Comparison of ENCODE assay signal across 8 mouse cellular contexts in the genomic region with DNA sequence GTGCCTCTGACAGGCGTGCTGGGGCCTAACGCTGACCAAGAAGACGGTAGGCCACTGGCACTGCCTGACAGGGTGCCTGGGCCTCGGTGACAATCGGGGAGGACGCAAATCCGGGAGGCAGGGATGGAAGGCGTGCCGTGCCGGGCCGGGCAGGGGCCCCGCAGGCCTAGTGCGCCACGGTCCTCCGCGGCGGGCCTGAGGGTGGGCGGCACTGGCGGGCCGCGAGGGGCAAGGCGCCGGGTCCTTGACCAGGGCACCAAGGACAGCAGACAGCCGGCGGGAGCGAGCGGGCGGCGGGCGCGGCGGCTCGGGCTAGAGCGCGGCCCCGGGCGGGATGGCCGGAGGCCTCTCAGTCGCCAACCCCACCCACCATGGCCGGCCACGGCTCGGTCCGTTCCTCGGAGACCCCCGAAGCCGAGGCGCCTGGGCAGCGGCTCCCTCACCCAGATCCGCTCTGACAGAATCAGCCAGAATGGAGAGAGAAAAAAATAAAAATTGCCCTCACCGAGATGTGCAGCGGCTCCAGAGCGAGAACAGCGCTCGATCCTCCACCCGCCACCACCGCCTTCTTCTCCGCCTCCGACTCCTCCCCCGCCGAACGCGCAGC. TPM values are rescaled to one million over a fixed set of nuclear protein-coding genes. Genes with fewer than 3 reads are reported as not detected.
A peak's percentile ranks its signal among the peaks of the same experiment; 100 is the strongest.
DNase-seq lines count a peak whose midpoint lies in the region; ATAC-seq and TF ChIP-seq lines count a peak whose summit lies in the region.

No protein-coding gene starts in this region.

- 0 out of 2 replicates have a peak, but pooled peaks cover 3% of the 10 kb centered on the region for H3K4me1 ChIP-seq in kidney, embryonic 14.5 days (ENCODE audit: control insufficient read depth, insufficient read depth, low read length)
- H3K4me1 ChIP-seq in ES-E14 (ENCODE audit: control insufficient read depth in 2 of 2, insufficient read depth in 2 of 2, low read length in 2 of 2, poor library complexity in 1 of 2), result no peaks in the 10 kb centered on the region
- peaks cover 11% of the 10 kb centered on the region; the same call in 1 of the 2 replicates for H3K4me1 ChIP-seq in embryonic facial prominence, embryonic 15.5 days
- peaks cover 11% of the 10 kb centered on the region for H3K4me1 ChIP-seq in limb, embryonic 12.5 days (replicated peaks)
- H3K4me1 ChIP-seq in neural tube, embryonic 12.5 days, result peaks cover 9% of the 10 kb centered on the region; the same call in 1 of the 2 replicates

- H3K4me3 ChIP-seq in kidney, embryonic 14.5 days (ENCODE audit: low read length), result peak overlapping the region; percentile 86
- peak overlapping the region; percentile 96 to 100 for H3K4me3 ChIP-seq in ES-E14 (ENCODE audit: insufficient read depth in 1 of 2, low read depth in 1 of 2, low read length in 2 of 2, poor library complexity in 1 of 2, severe bottlenecking in 1 of 2)
- peak overlapping the region; percentile 97 for H3K4me3 ChIP-seq in embryonic facial prominence, embryonic 15.5 days (replicated peaks)
- H3K4me3 ChIP-seq in limb, embryonic 12.5 days (replicated peaks), result peak overlapping the region; percentile 98
- peak overlapping the region; percentile 93 for H3K4me3 ChIP-seq in neural tube, embryonic 12.5 days

- ATAC-seq in kidney, embryonic 14.5 days (ENCODE audit: low FRiP score, low TSS enrichment), result peak; percentile 64
- ATAC-seq in embryonic facial prominence, embryonic 15.5 days (ENCODE audit: insufficient number of reproducible peaks, low FRiP score, low TSS enrichment, low read depth), result peak; percentile 21; the same call in 1 of the 2 replicates
- peak; percentile 39 for ATAC-seq in limb, embryonic 12.5 days (ENCODE audit: insufficient number of reproducible peaks, insufficient read depth, low FRiP score, low TSS enrichment, low read depth)
- peak; percentile 65 for ATAC-seq in neural tube, embryonic 12.5 days (ENCODE audit: low FRiP score, low read depth)

- no peaks in the 10 kb centered on the region for H3K27me3 ChIP-seq in kidney, embryonic 14.5 days (ENCODE audit: control insufficient read depth, insufficient read depth, low read length)
- no peaks in the 10 kb centered on the region for H3K27me3 ChIP-seq in embryonic facial prominence, embryonic 15.5 days
- H3K27me3 ChIP-seq in limb, embryonic 12.5 days, result no peaks in the 10 kb centered on the region
- no peaks in the 10 kb centered on the region for H3K27me3 ChIP-seq in neural tube, embryonic 12.5 days (replicated peaks)

- peak overlapping the region; percentile 94 for H3K9ac ChIP-seq in kidney, embryonic 14.5 days (ENCODE audit: low read depth, low read length)
- H3K9ac ChIP-seq in ES-E14 (ENCODE audit: insufficient read depth, low read depth, low read length, poor library complexity, severe bottlenecking), result peak overlapping the region; percentile 87
- H3K9ac ChIP-seq in embryonic facial prominence, embryonic 15.5 days, result peak overlapping the region; percentile 97
- H3K9ac ChIP-seq in limb, embryonic 12.5 days (replicated peaks), result peak overlapping the region; percentile 97
- H3K9ac ChIP-seq in neural tube, embryonic 12.5 days, result peak overlapping the region; percentile 95

- H3K27ac ChIP-seq in kidney, embryonic 14.5 days (ENCODE audit: low read depth, low read length), result peak overlapping the region; percentile 96
- peak overlapping the region; percentile 71 for H3K27ac ChIP-seq in ES-E14 (ENCODE audit: insufficient read depth, low read depth, low read length, poor library complexity, severe bottlenecking)
- peak overlapping the region; percentile 98 for H3K27ac ChIP-seq in embryonic facial prominence, embryonic 15.5 days (replicated peaks)
- H3K27ac ChIP-seq in limb, embryonic 12.5 days, result peak overlapping the region; percentile 98
- peak overlapping the region; percentile 89 for H3K27ac ChIP-seq in neural tube, embryonic 12.5 days

- WGBS in kidney, embryonic 14.5 days, result 1% methylated on average over 44 of the region's 62 CpGs
- under 1% methylated on average over 49 of the region's 62 CpGs for WGBS in embryonic facial prominence, embryonic 15.5 days
- WGBS in limb, embryonic 12.5 days, result 1% methylated on average over 41 of the region's 62 CpGs
- WGBS in neural tube, embryonic 12.5 days, result under 1% methylated on average over 62 of the region's 62 CpGs

- no peak for DNase-seq in kidney, adult 8-10 months
- DNase-seq in ES-E14 (ENCODE audit: low read depth, low spot score), result no peak
- DNase-seq in urinary bladder, postnatal 10 days (ENCODE audit: low spot score), result no peak
- no peak for DNase-seq in embryo, embryonic 10.5 days (ENCODE audit: low spot score)

- no peaks in the 10 kb centered on the region for H3K9me3 ChIP-seq in kidney, embryonic 14.5 days (ENCODE audit: control insufficient read depth, low read length)
- H3K9me3 ChIP-seq in ES-E14 (ENCODE audit: control insufficient read depth, insufficient read depth, low read depth, low read length), result no peaks in the 10 kb centered on the region
- H3K9me3 ChIP-seq in embryonic facial prominence, embryonic 15.5 days (replicated peaks), result no peaks in the 10 kb centered on the region
- H3K9me3 ChIP-seq in limb, embryonic 12.5 days, result no peaks in the 10 kb centered on the region
- no peaks in the 10 kb centered on the region for H3K9me3 ChIP-seq in neural tube, embryonic 12.5 days

- peak overlapping the region; percentile 52 for H3K4me2 ChIP-seq in kidney, embryonic 14.5 days (replicated peaks; ENCODE audit: low read depth, low read length)
- peak overlapping the region; percentile 48 for H3K4me2 ChIP-seq in embryonic facial prominence, embryonic 15.5 days (replicated peaks)
- H3K4me2 ChIP-seq in limb, embryonic 12.5 days, result peak overlapping the region; percentile 63
- H3K4me2 ChIP-seq in neural tube, embryonic 12.5 days (replicated peaks), result peak overlapping the region; percentile 69

- no peaks in the 10 kb centered on the region for H3K36me3 ChIP-seq in kidney, embryonic 14.5 days (ENCODE audit: control insufficient read depth, insufficient read depth, low read length)
- no peaks in the 10 kb centered on the region for H3K36me3 ChIP-seq in ES-E14 (ENCODE audit: control insufficient read depth, insufficient read depth, low read length, poor library complexity, severe bottlenecking)
- 0 out of 2 replicates have a peak, but pooled peaks cover 2% of the 10 kb centered on the region for H3K36me3 ChIP-seq in embryonic facial prominence, embryonic 15.5 days
- H3K36me3 ChIP-seq in limb, embryonic 12.5 days, result no peaks in the 10 kb centered on the region
- no peaks in the 10 kb centered on the region for H3K36me3 ChIP-seq in neural tube, embryonic 12.5 days

- in situ Hi-C loops in ES-E14 (cut with MboI; ENCODE audit: low sequenced_read_pairs in 2 of 2, unreplicated experiment in 2 of 2), result no loop called here

TF ChIP-seq in ES-E14, 5 proteins besides CTCF, POLR2A, EP300 and RAD21:
- TF ChIP-seq ZNF384 (IDR thresholded peaks at IDR 0.05; ENCODE audit: low read depth, low read length) (no peak), CHD2 (IDR thresholded peaks at IDR 0.05; ENCODE audit: low read depth, low read length) (no peak), ZC3H11A (IDR thresholded peaks at IDR 0.05; ENCODE audit: borderline replicate concordance, low read depth, low read length) (no peak), MAFK (IDR thresholded peaks at IDR 0.05; ENCODE audit: insufficient read depth, low read depth, low read length) (no peak), HCFC1 (IDR thresholded peaks at IDR 0.05; ENCODE audit: borderline replicate concordance, insufficient read depth, low read length) (no peak)

RNA-seq across cellular contexts. Expression of a gene that starts 0.3 kb away (rescaled TPM):
- polyA plus RNA-seq in kidney, embryonic 14.5 days (2014; fragmentation: Nextera tagmentation; extraction: Ambion mirVana), result 43.2 and 64.7 TPM in 2 replicates
- total RNA-seq in ES-E14 (2012; rRNA removed), result 8.7 and 12.6 TPM in 2 replicates
- polyA plus RNA-seq in embryonic facial prominence, embryonic 15.5 days (2015; fragmentation: Nextera tagmentation; extraction: Ambion mirVana), result 67.1 and 71.4 TPM in 2 replicates
- 68.5 and 76.3 TPM in 2 replicates for polyA plus RNA-seq in limb, embryonic 12.5 days (2016; fragmentation: Nextera tagmentation; extraction: Ambion mirVana)
- 105 and 113 TPM in 2 replicates for polyA plus RNA-seq in neural tube, embryonic 12.5 days (2016; fragmentation: Nextera tagmentation; extraction: Ambion mirVana)
